Mouse (Mus musculus) bone marrow, adult 2 months (tissue): ENCODE data around the gene Pnpla5. TPM values are rescaled to one million over a fixed set of nuclear protein-coding genes. Genes with fewer than 3 reads are reported as not detected.
"Not testable (repeated sequence)": the region's sequence is repeated elsewhere in the genome, so short reads cannot be mapped to it uniquely, and the experiment has no call there.

Experiments
- H3K27ac ChIP-seq: fragments of 200-500 bp; 2 replicates; pipeline ENCODE4 v1.5.1; 2012; ENCODE audit warnings: low read depth, mild to moderate bottlenecking, control low read depth, inconsistent platforms, low read length; ENCODE audit not compliant: control insufficient read depth, poor library complexity, insufficient read depth
- H3K4me1 ChIP-seq: fragments of 200-500 bp; 2 replicates; pipeline ENCODE4 v1.6.1; 2011; ENCODE audit warnings: low read length; ENCODE audit not compliant: control insufficient read depth, insufficient read depth
- H3K4me3 ChIP-seq: fragments of 200-500 bp; replicated peaks from 2 replicates; pipeline ENCODE3; 2011; ENCODE audit warnings: mild to moderate bottlenecking, low read depth, low read length, control low read depth; ENCODE audit not compliant: control insufficient read depth
- CTCF ChIP-seq: fragments of 200-500 bp; IDR thresholded peaks from 2 replicates; pipeline ENCODE4 v1.5.1; 2011; ENCODE audit warnings: low read length, control low read depth; ENCODE audit not compliant: control insufficient read depth, insufficient read depth
- POLR2A ChIP-seq: fragments of 200-500 bp; IDR thresholded peaks from 2 replicates; pipeline ENCODE4 v1.6.1; 2011; ENCODE audit warnings: low read depth, mild to moderate bottlenecking, control low read depth, low read length, borderline replicate concordance; ENCODE audit not compliant: control insufficient read depth
- WGBS: fragments of 180-500 bp; shearing (Covaris S2); methylation state at CpG from one replicate; pipeline ENCODE4 v1.1.7; 2018; 5-methylcytosine and 5-hydroxymethylcytosine counted together
- polyA plus RNA-seq: library from polyadenylated mRNA; stranded (reverse); fragments of >200 nt; gene quantifications from 2 replicates; pipeline ENCODE4 v1.2.4, GENCODE M21; 2011; ENCODE audit warnings: low replicate concordance; ENCODE audit not compliant: missing spikeins, insufficient read depth, insufficient read length

Gene Pnpla5
- polyA plus RNA-seq, 1 experiment: not detected

DNA sequence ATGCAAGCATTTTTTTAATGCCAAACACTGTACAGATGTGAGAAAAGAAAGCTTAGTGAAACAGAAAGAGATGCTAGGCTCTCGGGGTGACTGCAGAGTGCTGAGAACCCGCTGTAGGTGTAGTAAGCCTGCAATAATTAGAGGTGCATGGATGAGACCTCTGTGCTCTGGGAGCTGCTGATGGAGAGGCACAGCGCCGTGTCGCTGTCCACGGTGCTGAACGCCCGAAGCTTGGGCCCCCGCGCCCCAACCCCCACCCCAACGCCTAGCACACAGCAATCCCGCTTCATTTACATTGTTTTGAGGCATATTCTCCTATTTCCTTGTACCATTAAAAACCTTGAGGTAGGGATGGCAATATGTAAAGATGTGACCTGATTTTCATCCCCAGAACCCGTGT, 14.1 kb downstream of the Pnpla5 start:
- Histone ChIP-seq H3K4me3 (no peak overlapping the region), H3K4me1 (no peaks in the 10 kb centered on the region), H3K27ac (no peak overlapping the region)
- 5% methylated on average over 13 of the region's 13 CpGs for WGBS
- TF ChIP-seq POLR2A (no peak), CTCF (no peak)

DNA sequence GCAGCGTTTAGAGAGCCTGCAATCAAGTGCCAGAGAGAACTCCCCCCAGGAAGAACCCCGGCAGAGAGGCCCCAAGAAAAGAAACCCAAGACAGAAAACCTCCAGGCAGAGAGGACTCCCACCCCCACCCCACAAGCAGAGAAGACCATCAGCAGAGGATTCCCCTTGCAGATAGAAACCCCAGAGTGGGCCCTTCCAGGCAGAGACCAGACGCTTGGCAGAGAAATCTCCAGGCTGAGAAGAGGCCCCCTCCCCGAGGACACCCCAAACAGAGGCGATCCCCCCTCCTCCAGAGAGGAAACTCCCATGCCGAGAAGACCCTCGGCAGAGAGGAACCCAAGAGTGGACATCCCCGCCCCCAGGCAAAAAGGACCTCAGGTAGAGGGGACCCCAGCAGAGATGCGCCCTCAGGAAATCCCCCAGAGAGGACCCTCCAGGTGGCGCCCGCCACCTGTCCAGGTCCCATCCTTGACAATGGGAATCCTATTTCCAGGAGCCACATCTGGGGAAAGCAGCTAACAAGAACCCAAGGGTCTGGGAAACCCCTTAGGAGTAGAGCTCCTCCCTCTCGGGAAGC, 17.0 kb downstream of the Pnpla5 start:
- Histone ChIP-seq H3K4me3 (no peak overlapping the region), H3K27ac (no peak overlapping the region), H3K4me1 (no peaks in the 10 kb centered on the region)
- 16% methylated on average over 12 of the region's 12 CpGs for WGBS
- TF ChIP-seq CTCF: no peak
- no peak for TF ChIP-seq POLR2A

DNA sequence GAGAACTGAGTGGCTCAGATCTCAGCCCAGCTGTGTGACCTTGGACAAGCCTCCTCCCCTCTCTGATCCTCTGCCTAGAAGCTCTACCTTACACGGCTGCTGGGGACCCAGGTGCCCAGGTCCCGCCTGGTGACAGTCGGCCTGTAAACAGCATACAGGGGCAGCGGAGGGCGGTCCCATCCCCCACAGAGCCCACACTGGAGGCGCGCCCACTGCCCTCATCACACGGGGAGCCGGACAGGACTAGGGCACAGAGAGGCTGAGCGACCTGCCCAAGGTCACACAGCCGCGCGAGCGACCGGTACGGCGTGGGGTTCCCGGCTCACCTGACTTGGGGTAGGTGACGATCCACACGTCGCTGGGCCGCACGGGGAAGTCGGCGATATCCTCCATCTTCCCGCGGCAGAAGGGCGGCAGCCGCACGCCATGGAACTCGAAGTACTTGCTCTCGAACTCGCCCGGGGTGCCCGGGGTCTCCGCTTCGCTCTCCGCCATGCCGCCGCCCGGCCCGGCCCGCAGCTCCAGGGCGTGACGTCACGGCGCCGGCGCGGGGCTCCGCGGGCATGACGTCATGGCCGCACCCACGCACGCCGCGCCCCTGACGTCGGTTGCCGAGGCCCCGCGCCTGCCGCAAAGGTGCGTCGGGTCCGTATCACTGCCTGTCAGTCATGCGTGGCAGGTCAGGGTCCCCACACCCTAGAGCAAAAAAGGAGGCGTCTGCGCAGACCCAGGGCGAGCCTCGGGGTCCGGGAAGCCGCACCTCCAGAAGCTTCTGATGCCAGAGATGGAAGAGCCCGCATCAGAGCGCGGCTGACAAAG, 17.7 kb downstream of the Pnpla5 start, which contains the start of gene Sult4a1:
Gene Sult4a1, minus strand, starts transcription at position 650 of the 819 bp plus-strand sequence.
- TF ChIP-seq POLR2A (no peak), CTCF (no peak)
- WGBS: 4% methylated on average over 77 of the region's 77 CpGs

DNA sequence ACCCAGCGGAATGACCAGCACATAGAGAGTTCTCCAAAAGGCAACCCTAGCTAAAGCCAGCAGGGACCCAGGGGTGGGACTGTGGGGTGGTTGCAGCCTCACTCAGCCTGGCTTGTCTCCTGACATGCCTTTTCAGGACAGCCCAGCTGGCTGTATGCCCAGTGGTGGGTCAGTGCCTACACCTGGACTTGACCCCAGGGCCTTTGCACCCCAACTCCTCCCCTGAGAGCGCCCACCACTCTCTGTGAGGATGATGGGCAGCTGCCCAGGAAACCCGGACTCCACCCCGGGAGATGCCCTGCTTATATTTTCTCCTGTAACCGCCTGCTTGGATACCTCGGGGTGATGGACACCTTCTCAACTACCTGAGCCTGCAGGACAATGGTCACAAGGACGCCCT, 18.3 kb downstream of the Pnpla5 start:
- TF ChIP-seq CTCF (no peak), POLR2A (no peak)
- H3K4me3 ChIP-seq: no peak overlapping the region
- H3K27ac ChIP-seq: no peak overlapping the region
- H3K4me1 ChIP-seq: no peaks in the 10 kb centered on the region
- 66% methylated on average over 7 of the region's 7 CpGs for WGBS

More for the DNA sequence above, 17.7 kb downstream of the Pnpla5 start, which contains the start of gene Sult4a1:
- Histone ChIP-seq H3K4me3 (no peak within 1 kb of the TSS), H3K4me1 (no peaks in the 10 kb centered on the region), H3K27ac (no peak within 1 kb of the TSS; the same call in 1 of the 2 replicates)

DNA sequence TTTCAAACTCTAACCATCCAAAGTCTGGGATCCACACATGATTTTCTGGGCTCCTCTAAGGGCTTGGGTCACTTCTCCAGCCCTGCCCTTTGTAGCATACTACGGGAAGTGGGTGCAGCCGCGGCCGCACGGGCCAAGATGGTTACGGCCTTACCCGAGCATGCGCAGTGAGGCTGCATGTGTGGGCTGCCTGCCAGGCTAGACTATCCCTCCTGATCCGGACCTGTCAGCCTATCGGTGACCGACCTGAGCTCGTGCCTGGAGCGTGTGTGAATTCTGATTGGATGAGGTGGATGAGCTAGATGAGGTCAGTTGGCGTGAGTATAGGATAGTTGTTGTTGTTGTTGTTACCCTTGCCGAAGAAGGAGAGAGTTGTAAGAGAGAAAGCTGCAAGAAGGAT, 25.4 kb downstream of the Pnpla5 start:
- not testable (repeated sequence) for H3K4me3 ChIP-seq, H3K4me1 ChIP-seq
- 78% methylated on average over 15 of the region's 15 CpGs for WGBS

DNA sequence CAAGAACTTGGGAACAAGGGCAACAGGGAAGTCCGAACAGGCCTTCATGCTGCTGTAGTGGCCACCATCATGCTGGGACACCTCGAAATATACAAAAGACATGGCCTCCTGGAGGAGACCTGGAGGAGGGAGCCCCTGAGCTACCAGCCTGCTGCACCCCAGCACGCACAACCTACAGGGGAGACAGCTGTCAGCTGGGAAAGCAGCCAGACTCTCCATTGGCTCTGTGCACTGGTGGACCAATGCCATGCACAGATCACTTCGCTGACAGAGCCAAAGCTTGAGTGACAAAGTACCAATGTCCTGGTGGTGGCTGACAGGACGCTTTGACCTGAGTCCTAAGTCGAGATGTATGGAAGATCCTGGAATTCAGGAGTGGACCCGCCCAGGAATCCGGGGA, 26.9 kb downstream of the Pnpla5 start:
- Histone ChIP-seq H3K27ac (no peak overlapping the region), H3K4me1 (no peaks in the 10 kb centered on the region), H3K4me3 (no peak overlapping the region)
- WGBS: 76% methylated on average over 8 of the region's 8 CpGs
- TF ChIP-seq CTCF (no peak), POLR2A (no peak)

More for the DNA sequence above, 25.4 kb downstream of the Pnpla5 start:
- H3K27ac ChIP-seq: not testable (repeated sequence)

DNA sequence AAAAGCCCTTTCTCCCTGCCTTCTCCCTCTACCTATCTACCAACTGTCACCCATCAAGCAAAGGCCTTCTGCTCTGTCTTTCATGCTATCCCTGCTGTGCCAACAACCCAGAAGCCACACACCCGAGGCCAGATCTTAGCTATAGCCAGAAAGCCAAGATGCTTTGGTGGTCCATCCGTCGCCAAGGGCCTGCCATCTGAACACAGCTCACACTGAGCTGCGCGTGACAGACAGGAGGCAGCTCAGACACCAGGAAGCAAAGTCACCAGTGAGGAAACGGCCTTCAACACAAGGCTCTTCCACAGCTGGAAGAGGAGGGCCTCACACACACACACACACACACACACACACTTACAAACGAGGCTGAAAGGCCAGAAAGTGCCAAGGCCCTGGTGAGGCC, 28.1 kb downstream of the Pnpla5 start:
- Histone ChIP-seq H3K4me1 (no peaks in the 10 kb centered on the region), H3K4me3 (no peak overlapping the region), H3K27ac (no peak overlapping the region)
- 49% methylated on average over 7 of the region's 7 CpGs for WGBS
- TF ChIP-seq CTCF: no peak
- TF ChIP-seq POLR2A: no peak

DNA sequence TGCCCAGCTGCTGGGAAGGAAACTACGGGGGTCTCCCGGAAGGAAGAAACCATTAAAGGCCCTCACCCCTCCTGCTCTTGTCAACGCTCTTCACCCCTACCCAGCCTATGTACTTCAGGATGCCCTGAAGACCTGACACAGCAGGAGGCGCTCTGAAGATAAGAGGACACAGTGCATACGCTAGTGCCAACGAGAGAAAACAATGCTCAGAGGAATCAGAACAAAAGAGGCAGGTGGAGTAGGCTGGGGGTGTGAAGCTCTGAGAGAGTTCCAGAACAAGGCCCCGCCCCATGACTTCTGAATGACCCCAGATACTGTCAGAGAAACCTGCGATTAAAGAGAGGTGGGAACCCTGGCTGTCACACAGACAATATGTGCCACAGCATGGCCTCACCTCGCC, 36.2 kb downstream of the Pnpla5 start:
- no peak for TF ChIP-seq POLR2A
- TF ChIP-seq CTCF: no peak
- Histone ChIP-seq H3K4me3 (no peak overlapping the region), H3K27ac (no peak overlapping the region), H3K4me1 (no peaks in the 10 kb centered on the region)
- 46% methylated on average over 9 of the region's 9 CpGs for WGBS
